Mouse (Mus musculus) adrenal gland, postnatal 14 days (tissue): ENCODE measurements around the gene Clnk. TPM values are rescaled to one million over a fixed set of nuclear protein-coding genes. Genes with fewer than 3 reads are reported as not detected.
A peak's percentile ranks its signal among the peaks of the same experiment; 100 is the strongest.
"Not testable (repeated sequence)": the region's sequence is repeated elsewhere in the genome, so short reads cannot be mapped to it uniquely, and the experiment has no call there.

Experiments
- DNase-seq: peaks from one replicate; pipeline ENCODE4 v3.0.0; 2021; ENCODE audit warnings: mixed read lengths
- long read RNA-seq, 2 experiments: library from polyadenylated mRNA; stranded (forward); transcript quantifications; one replicate each; pipeline ENCODE4 v2.0.0; 2021
- total RNA-seq: library from RNA; stranded (reverse); gene quantifications from 2 replicates; pipeline ENCODE4 v1.2.3, GENCODE M21; 2021

The Clnk gene
- 0.23 TPM in 1 of 2 replicates, not detected in the other for total RNA-seq
- long read RNA-seq, experiment 1: 0 reads
- long read RNA-seq, experiment 2, partial matches to known transcripts: 0 of 1 reads
- long read RNA-seq, experiment 2, other reads (novel, unspliced or antisense): 1 of 1 reads

- DNase-seq: no peak
These were observed at the start of gene Clnk for GRCm38 (mm10) chr5:38876622-38877021. Clnk (minus strand) TSS chr5:38876812.

GRCm38 (mm10) chr5:38905271-38905670 lies 28.7 kb upstream of the Clnk start:
- no peak for DNase-seq

GRCm38 (mm10) chr5:38904528-38905044 lies 28.0 kb upstream of the Clnk start:
- DNase-seq: no peak

GRCm38 (mm10) chr5:38902889-38903288 lies 26.3 kb upstream of the Clnk start:
- DNase-seq: no peak

GRCm38 (mm10) chr5:38899051-38899450 lies 22.4 kb upstream of the Clnk start:
- no peak for DNase-seq

- no peak for DNase-seq
These were observed 12.0 kb upstream of the Clnk start for GRCm38 (mm10) chr5:38888646-38889045.

- no peak for DNase-seq
These were observed 10.1 kb upstream of the Clnk start for GRCm38 (mm10) chr5:38886623-38887275.

- DNase-seq: not testable (repeated sequence)
These were observed 6.0 kb upstream of the Clnk start for GRCm38 (mm10) chr5:38882635-38883034.

GRCm38 (mm10) chr5:38881728-38882620 lies 5.4 kb upstream of the Clnk start:
- DNase-seq: no peak

GRCm38 (mm10) chr5:38881416-38881727 lies 4.8 kb upstream of the Clnk start:
- DNase-seq: peak; percentile 43

GRCm38 (mm10) chr5:38879989-38880706 lies 3.5 kb upstream of the Clnk start:
- no peak for DNase-seq

- no peak for DNase-seq
These were observed 1.2 kb downstream of the Clnk start for GRCm38 (mm10) chr5:38875403-38875802.

GRCm38 (mm10) chr5:38874931-38875330 lies 1.7 kb downstream of the Clnk start:
- no peak for DNase-seq

- DNase-seq: no peak
These were observed 3.7 kb downstream of the Clnk start for GRCm38 (mm10) chr5:38872906-38873305.

GRCm38 (mm10) chr5:38871591-38871990 lies 5.0 kb downstream of the Clnk start:
- DNase-seq: no peak

GRCm38 (mm10) chr5:38870485-38870884 lies 6.1 kb downstream of the Clnk start:
- no peak for DNase-seq

GRCm38 (mm10) chr5:38869976-38870375 lies 6.6 kb downstream of the Clnk start:
- DNase-seq: no peak

GRCm38 (mm10) chr5:38864624-38865023 lies 12.0 kb downstream of the Clnk start:
- DNase-seq: no peak

- DNase-seq: no peak
These were observed 13.6 kb downstream of the Clnk start for GRCm38 (mm10) chr5:38863029-38863428.

GRCm38 (mm10) chr5:38862288-38862985 lies 14.2 kb downstream of the Clnk start:
- no peak for DNase-seq

GRCm38 (mm10) chr5:38858015-38858721 lies 18.4 kb downstream of the Clnk start:
- no peak for DNase-seq
